Mouse (Mus musculus): ENCODE results near the gene Hbb-bh1. TPM values are rescaled to one million over a fixed set of nuclear protein-coding genes. Genes with fewer than 3 reads are reported as not detected.

The Hbb-bh1 gene
- polyA plus RNA-seq, 1 experiment from 2014 or later = 7.6 TPM

Other genes with a start within 250 kb of the Hbb-bh1 start
- gene Olfr619, start 242.6 kb downstream of the Hbb-bh1 start, polyA plus RNA-seq (2015; fragmentation: Nextera tagmentation; extraction: Ambion mirVana) = not detected in 2 replicates
- gene Olfr620, start 230.6 kb downstream of the Hbb-bh1 start, polyA plus RNA-seq (2015; fragmentation: Nextera tagmentation; extraction: Ambion mirVana) = not detected in 2 replicates
- gene Olfr622, start 200.5 kb downstream of the Hbb-bh1 start, polyA plus RNA-seq (2015; fragmentation: Nextera tagmentation; extraction: Ambion mirVana) = not detected in 2 replicates
- not detected in 2 replicates for gene Olfr623, start 179.5 kb downstream of the Hbb-bh1 start, polyA plus RNA-seq (2015; fragmentation: Nextera tagmentation; extraction: Ambion mirVana)
- gene Olfr624, start 172.0 kb downstream of the Hbb-bh1 start, polyA plus RNA-seq (2015; fragmentation: Nextera tagmentation; extraction: Ambion mirVana) = 0.03 TPM in 2 replicates
- not detected in 2 replicates for gene Olfr625-ps1, start 160.4 kb downstream of the Hbb-bh1 start, polyA plus RNA-seq (2015; fragmentation: Nextera tagmentation; extraction: Ambion mirVana)
- not detected in 2 replicates for gene Olfr243, start 128.5 kb downstream of the Hbb-bh1 start, polyA plus RNA-seq (2015; fragmentation: Nextera tagmentation; extraction: Ambion mirVana)
- gene Olfr628, start 112.8 kb downstream of the Hbb-bh1 start, polyA plus RNA-seq (2015; fragmentation: Nextera tagmentation; extraction: Ambion mirVana) = not detected in 2 replicates
- not detected in 2 replicates for gene Olfr629, start 98.2 kb downstream of the Hbb-bh1 start, polyA plus RNA-seq (2015; fragmentation: Nextera tagmentation; extraction: Ambion mirVana)
- not detected in 2 replicates for gene Olfr630, start 85.8 kb downstream of the Hbb-bh1 start, polyA plus RNA-seq (2015; fragmentation: Nextera tagmentation; extraction: Ambion mirVana)
- not detected in 2 replicates for gene Olfr69, start 71.6 kb downstream of the Hbb-bh1 start, polyA plus RNA-seq (2015; fragmentation: Nextera tagmentation; extraction: Ambion mirVana)
- gene Olfr68, start 63.5 kb downstream of the Hbb-bh1 start, polyA plus RNA-seq (2015; fragmentation: Nextera tagmentation; extraction: Ambion mirVana) = not detected in 2 replicates
- gene Olfr67, start 51.3 kb downstream of the Hbb-bh1 start, polyA plus RNA-seq (2015; fragmentation: Nextera tagmentation; extraction: Ambion mirVana) = not detected in 2 replicates
- 13,914 and 14,622 TPM in 2 replicates for gene Hbb-bt, start 29.2 kb downstream of the Hbb-bh1 start, polyA plus RNA-seq (2015; fragmentation: Nextera tagmentation; extraction: Ambion mirVana)
- 40,231 and 44,289 TPM in 2 replicates for gene Hbb-bs, start 15.1 kb downstream of the Hbb-bh1 start, polyA plus RNA-seq (2015; fragmentation: Nextera tagmentation; extraction: Ambion mirVana)
- gene Hbb-bh2, start 2.6 kb downstream of the Hbb-bh1 start, polyA plus RNA-seq (2015; fragmentation: Nextera tagmentation; extraction: Ambion mirVana) = not detected in 2 replicates
- 765 and 1,617 TPM in 2 replicates for gene Hbb-y, start 10.1 kb upstream of the Hbb-bh1 start, polyA plus RNA-seq (2015; fragmentation: Nextera tagmentation; extraction: Ambion mirVana)
- not detected in 2 replicates for gene Olfr66, start 43.1 kb upstream of the Hbb-bh1 start, polyA plus RNA-seq (2015; fragmentation: Nextera tagmentation; extraction: Ambion mirVana)
- not detected in 2 replicates for gene Olfr64, start 51.3 kb upstream of the Hbb-bh1 start, polyA plus RNA-seq (2015; fragmentation: Nextera tagmentation; extraction: Ambion mirVana)
- not detected in 2 replicates for gene Olfr65, start 60.3 kb upstream of the Hbb-bh1 start, polyA plus RNA-seq (2015; fragmentation: Nextera tagmentation; extraction: Ambion mirVana)
- gene Olfr631, start 85.7 kb upstream of the Hbb-bh1 start, polyA plus RNA-seq (2015; fragmentation: Nextera tagmentation; extraction: Ambion mirVana) = not detected in 2 replicates
- gene Olfr632, start 91.2 kb upstream of the Hbb-bh1 start, polyA plus RNA-seq (2015; fragmentation: Nextera tagmentation; extraction: Ambion mirVana) = not detected in 2 replicates
- not detected in 2 replicates for gene Olfr633, start 101.3 kb upstream of the Hbb-bh1 start, polyA plus RNA-seq (2015; fragmentation: Nextera tagmentation; extraction: Ambion mirVana)
- not detected in 2 replicates for gene Olfr635, start 128.0 kb upstream of the Hbb-bh1 start, polyA plus RNA-seq (2015; fragmentation: Nextera tagmentation; extraction: Ambion mirVana)
- gene Olfr638, start 155.6 kb upstream of the Hbb-bh1 start, polyA plus RNA-seq (2015; fragmentation: Nextera tagmentation; extraction: Ambion mirVana) = not detected in 2 replicates
- not detected in 2 replicates for gene Olfr639, start 174.1 kb upstream of the Hbb-bh1 start, polyA plus RNA-seq (2015; fragmentation: Nextera tagmentation; extraction: Ambion mirVana)
- not detected in 2 replicates for gene Olfr640, start 182.4 kb upstream of the Hbb-bh1 start, polyA plus RNA-seq (2015; fragmentation: Nextera tagmentation; extraction: Ambion mirVana)
- not detected in 2 replicates for gene Olfr641, start 192.3 kb upstream of the Hbb-bh1 start, polyA plus RNA-seq (2015; fragmentation: Nextera tagmentation; extraction: Ambion mirVana)
- not detected in 2 replicates for gene Olfr642, start 209.5 kb upstream of the Hbb-bh1 start, polyA plus RNA-seq (2015; fragmentation: Nextera tagmentation; extraction: Ambion mirVana)
- not detected in 2 replicates for gene 4930516K23Rik, start 218.3 kb upstream of the Hbb-bh1 start, polyA plus RNA-seq (2015; fragmentation: Nextera tagmentation; extraction: Ambion mirVana)
- gene Olfr644, start 228.7 kb upstream of the Hbb-bh1 start, polyA plus RNA-seq (2015; fragmentation: Nextera tagmentation; extraction: Ambion mirVana) = not detected in 2 replicates
- not detected in 2 replicates for gene Olfr645, start 242.3 kb upstream of the Hbb-bh1 start, polyA plus RNA-seq (2015; fragmentation: Nextera tagmentation; extraction: Ambion mirVana)

All from heart, embryonic 15.5 days (tissue).